Mouse (Mus musculus): ENCODE results near the gene Adrm1.
A peak's percentile ranks its signal among the peaks of the same experiment; 100 is the strongest.

Gene Adrm1

DNA sequence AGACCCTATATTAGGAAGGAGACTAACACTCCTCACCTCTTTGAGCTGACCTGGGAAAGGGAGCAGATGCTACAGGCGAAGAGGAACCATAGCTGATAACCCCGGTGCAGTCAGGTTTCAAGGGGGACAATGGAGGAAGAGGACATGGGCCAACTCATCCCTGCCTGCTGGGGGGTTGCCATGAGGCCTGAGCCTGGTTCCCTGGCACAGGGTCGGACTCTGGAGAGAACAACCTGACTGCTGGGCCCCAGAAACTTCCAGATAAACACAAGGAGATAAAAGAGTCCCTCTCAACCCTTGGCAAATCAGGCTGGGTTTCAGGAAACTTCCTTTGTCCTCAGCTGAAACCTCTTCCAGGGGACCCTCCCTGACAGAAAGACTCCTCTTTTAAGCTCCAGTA, 47.0 kb downstream of the Adrm1 start:
- H3K9me3 ChIP-seq (ENCODE audit: low read length) = no peaks in the 10 kb centered on the region
- peaks cover 98% of the 10 kb centered on the region for H3K4me1 ChIP-seq (replicated peaks; ENCODE audit: low read depth, low read length)
- H3K27me3 ChIP-seq (ENCODE audit: insufficient read depth, low read length) = no peaks in the 10 kb centered on the region; the same call in 1 of the 2 replicates
- TF ChIP-seq NANOG (IDR thresholded peaks at IDR 0.05; ENCODE audit: borderline replicate concordance, low read length) (no peak), CTCF (conservative IDR thresholded peaks at IDR 0.05; ENCODE audit: low read length) (no peak), POU5F1 (IDR thresholded peaks at IDR 0.05; ENCODE audit: borderline replicate concordance, low read length) (no peak)
- peak overlapping the region; percentile 96; the same call in 1 of the 2 replicates for H3K4me3 ChIP-seq (replicated peaks; ENCODE audit: low read length)
- peaks cover 92% of the 10 kb centered on the region for H3K36me3 ChIP-seq (ENCODE audit: insufficient read depth, low read length)

DNA sequence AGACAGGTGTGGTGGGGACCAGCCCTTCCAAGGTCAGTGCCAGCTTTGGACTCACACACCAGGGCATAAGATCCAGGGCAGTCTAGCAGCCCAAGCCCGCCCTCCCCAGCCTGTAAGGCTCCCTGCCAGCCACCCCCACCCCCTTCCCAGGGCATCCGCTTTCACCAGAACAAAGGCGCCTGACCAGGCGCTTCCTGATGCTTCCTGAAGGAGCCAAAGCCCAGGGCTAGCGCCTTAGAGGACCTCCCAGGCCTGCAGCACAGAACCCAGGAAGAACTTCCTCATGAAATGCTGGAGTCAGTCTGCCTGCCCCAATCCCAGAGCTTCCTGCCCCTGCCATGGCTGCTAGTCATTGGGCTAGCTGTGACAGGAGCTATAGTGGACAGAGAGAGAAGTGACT, 47.4 kb downstream of the Adrm1 start:
- peaks cover 100% of the 10 kb centered on the region for H3K4me1 ChIP-seq (replicated peaks; ENCODE audit: low read depth, low read length)
- TF ChIP-seq POU5F1 (IDR thresholded peaks at IDR 0.05; ENCODE audit: borderline replicate concordance, low read length) (no peak), CTCF (conservative IDR thresholded peaks at IDR 0.05; ENCODE audit: low read length) (no peak), NANOG (IDR thresholded peaks at IDR 0.05; ENCODE audit: borderline replicate concordance, low read length) (no peak)
- peaks cover 92% of the 10 kb centered on the region for H3K36me3 ChIP-seq (ENCODE audit: insufficient read depth, low read length)
- H3K27me3 ChIP-seq (ENCODE audit: insufficient read depth, low read length) = no peaks in the 10 kb centered on the region; the same call in 1 of the 2 replicates
- peak overlapping the region; percentile 96 for H3K4me3 ChIP-seq (replicated peaks; ENCODE audit: low read length)
- H3K9me3 ChIP-seq (ENCODE audit: low read length) = no peaks in the 10 kb centered on the region

DNA sequence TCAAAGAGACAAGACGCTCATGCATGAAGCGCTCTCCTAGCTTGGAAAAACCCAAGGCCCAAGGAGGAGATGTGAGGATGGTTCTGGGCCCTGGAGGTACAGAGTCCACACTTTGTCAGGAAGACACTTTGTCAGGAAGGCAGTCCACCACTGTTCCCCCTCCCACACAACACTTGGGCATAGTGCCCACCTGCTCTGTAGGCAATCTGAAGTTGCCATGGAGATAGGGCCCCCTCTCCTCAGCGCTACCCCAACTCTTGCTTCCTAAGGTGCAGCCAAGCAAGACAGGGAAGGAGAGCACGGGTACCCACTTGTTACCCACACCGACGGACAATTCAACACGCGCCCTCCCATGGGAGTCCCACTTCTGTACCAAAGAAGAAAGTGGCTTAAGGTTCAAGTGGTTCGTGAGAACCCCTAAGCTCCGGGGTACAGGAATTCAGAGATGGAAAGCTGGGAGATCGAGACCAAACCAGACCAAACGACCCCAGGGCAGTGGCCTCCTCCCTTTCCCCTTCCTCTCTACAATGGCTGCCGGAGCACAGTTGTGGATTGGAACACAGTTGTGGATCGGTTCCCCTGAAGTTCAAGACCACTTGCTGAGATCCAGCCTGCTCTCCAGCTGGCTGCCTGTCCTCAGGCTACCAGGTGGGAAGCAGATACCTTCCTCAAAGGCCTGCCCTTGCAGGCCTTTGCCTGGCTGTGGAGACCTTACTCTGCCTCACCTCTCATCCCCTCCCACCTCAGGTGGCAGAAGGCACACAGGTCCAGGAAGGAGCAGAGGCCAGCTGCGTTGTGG, 48.1 kb downstream of the Adrm1 start:
- Histone ChIP-seq H3K27me3 (ENCODE audit: insufficient read depth, low read length) (no peaks in the 10 kb centered on the region; the same call in 1 of the 2 replicates), H3K4me1 (replicated peaks; ENCODE audit: low read depth, low read length) (peaks cover 100% of the 10 kb centered on the region), H3K9me3 (ENCODE audit: low read length) (no peaks in the 10 kb centered on the region), H3K36me3 (ENCODE audit: insufficient read depth, low read length) (peaks cover 87% of the 10 kb centered on the region), H3K4me3 (replicated peaks; ENCODE audit: low read length) (peak overlapping the region; percentile 96)
- TF ChIP-seq POU5F1 (IDR thresholded peaks at IDR 0.05; ENCODE audit: borderline replicate concordance, low read length) = no peak
- TF ChIP-seq CTCF (conservative IDR thresholded peaks at IDR 0.05; ENCODE audit: low read length) = no peak
- TF ChIP-seq NANOG (IDR thresholded peaks at IDR 0.05; ENCODE audit: borderline replicate concordance, low read length) = no peak

DNA sequence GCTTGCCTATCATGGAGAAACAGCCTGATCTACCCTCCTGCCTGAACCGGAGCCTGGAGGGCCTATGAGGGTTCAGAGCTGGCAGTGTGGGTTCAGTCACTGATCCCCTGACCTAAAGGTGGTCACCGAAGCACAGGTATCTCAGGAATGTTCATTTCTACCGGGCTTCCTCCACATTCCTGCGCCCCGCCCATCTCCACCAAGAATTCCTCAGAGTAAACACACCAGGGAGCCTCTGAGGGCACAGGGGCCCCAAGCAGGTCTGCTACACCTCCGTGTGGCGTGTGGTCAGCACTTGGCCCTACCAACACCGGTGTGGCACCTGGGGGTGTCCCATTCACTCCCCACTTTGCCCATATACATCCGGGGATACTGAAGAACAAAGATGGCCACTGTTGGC, 48.9 kb downstream of the Adrm1 start:
- Histone ChIP-seq H3K4me1 (replicated peaks; ENCODE audit: low read depth, low read length) (peaks cover 98% of the 10 kb centered on the region), H3K36me3 (ENCODE audit: insufficient read depth, low read length) (peaks cover 79% of the 10 kb centered on the region), H3K4me3 (replicated peaks; ENCODE audit: low read length) (peak overlapping the region; percentile 96), H3K27me3 (ENCODE audit: insufficient read depth, low read length) (no peaks in the 10 kb centered on the region; the same call in 1 of the 2 replicates), H3K9me3 (ENCODE audit: low read length) (no peaks in the 10 kb centered on the region)
- TF ChIP-seq POU5F1 (IDR thresholded peaks at IDR 0.05; ENCODE audit: borderline replicate concordance, low read length) = no peak
- no peak for TF ChIP-seq NANOG (IDR thresholded peaks at IDR 0.05; ENCODE audit: borderline replicate concordance, low read length)
- no peak for TF ChIP-seq CTCF (conservative IDR thresholded peaks at IDR 0.05; ENCODE audit: low read length)

DNA sequence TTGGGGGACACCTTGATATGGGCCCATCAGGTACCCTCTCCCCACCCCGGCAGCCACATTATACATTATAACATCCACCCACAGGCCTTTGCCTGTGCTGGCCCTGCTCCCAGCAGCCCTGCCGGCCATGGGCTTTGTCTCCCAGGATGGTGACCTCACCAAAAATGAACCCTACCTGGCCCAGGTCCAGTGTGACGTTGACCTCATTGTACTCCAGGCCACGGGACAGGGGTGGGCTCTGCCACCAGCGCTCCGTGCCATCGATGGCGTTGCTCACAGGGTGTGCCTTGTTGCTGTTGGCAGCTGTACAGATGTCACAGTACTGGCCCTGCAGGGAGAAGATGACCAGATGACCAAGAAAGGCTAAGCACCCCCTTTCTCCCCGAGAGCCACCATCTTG, 49.8 kb downstream of the Adrm1 start:
- peaks cover 70% of the 10 kb centered on the region for H3K36me3 ChIP-seq (ENCODE audit: insufficient read depth, low read length)
- peaks cover 89% of the 10 kb centered on the region for H3K4me1 ChIP-seq (replicated peaks; ENCODE audit: low read depth, low read length)
- peak overlapping the region; percentile 96 for H3K4me3 ChIP-seq (replicated peaks; ENCODE audit: low read length)
- H3K27me3 ChIP-seq (ENCODE audit: insufficient read depth, low read length) = no peaks in the 10 kb centered on the region; the same call in 1 of the 2 replicates
- no peaks in the 10 kb centered on the region for H3K9me3 ChIP-seq (ENCODE audit: low read length)
- TF ChIP-seq CTCF (conservative IDR thresholded peaks at IDR 0.05; ENCODE audit: low read length) = no peak
- TF ChIP-seq NANOG (IDR thresholded peaks at IDR 0.05; ENCODE audit: borderline replicate concordance, low read length) = no peak
- no peak for TF ChIP-seq POU5F1 (IDR thresholded peaks at IDR 0.05; ENCODE audit: borderline replicate concordance, low read length)

DNA sequence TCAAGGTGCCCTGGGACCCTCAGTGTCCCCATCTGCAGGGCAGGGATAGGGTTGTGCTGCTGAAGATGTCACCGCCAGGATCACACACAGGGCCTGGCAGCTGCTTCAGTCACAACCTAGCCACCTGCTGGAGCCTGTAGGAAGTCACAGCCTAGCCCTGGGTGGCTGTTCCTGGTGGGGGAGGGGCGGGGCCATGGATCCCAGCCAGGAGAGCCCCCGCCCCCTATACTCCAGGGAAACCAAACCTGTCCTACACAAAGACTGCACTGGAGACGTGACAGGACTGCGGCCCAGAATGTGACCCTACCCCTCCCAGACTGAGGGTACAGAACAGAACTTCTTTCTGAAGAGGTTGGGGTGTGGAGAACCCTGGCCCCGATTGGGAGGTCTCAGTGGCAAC, 51.0 kb downstream of the Adrm1 start:
- Histone ChIP-seq H3K36me3 (ENCODE audit: insufficient read depth, low read length) (peaks cover 61% of the 10 kb centered on the region), H3K9me3 (ENCODE audit: low read length) (no peaks in the 10 kb centered on the region), H3K4me3 (replicated peaks; ENCODE audit: low read length) (peak overlapping the region; percentile 96), H3K27me3 (ENCODE audit: insufficient read depth, low read length) (no peaks in the 10 kb centered on the region; the same call in 1 of the 2 replicates), H3K4me1 (replicated peaks; ENCODE audit: low read depth, low read length) (peaks cover 88% of the 10 kb centered on the region)
- no peak for TF ChIP-seq NANOG (IDR thresholded peaks at IDR 0.05; ENCODE audit: borderline replicate concordance, low read length)
- peak; percentile 35; the same call in 1 of the 2 replicates for TF ChIP-seq CTCF (conservative IDR thresholded peaks at IDR 0.05; ENCODE audit: low read length)
- no peak for TF ChIP-seq POU5F1 (IDR thresholded peaks at IDR 0.05; ENCODE audit: borderline replicate concordance, low read length)

DNA sequence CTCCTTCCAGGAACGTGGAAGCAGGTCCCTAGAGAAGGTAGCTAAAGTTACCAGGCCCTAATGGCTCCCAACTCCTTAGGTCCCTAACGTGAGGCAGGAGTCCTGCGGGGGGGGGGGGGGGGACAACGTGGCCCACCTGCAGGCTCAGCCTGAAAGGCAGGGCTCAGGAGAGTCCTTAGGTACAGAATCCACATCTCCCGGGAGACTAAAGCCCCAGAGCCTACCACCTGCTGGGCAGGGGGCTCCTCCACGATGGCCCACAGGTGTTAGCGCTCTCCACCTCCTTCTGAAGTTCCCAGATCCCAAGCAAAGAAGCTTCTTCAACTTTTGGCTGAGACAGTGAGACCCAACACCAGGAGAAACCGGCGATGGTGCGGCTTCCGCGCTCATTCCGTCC, 53.4 kb downstream of the Adrm1 start:
- peaks cover 88% of the 10 kb centered on the region for H3K4me1 ChIP-seq (replicated peaks; ENCODE audit: low read depth, low read length)
- peaks cover 37% of the 10 kb centered on the region for H3K36me3 ChIP-seq (ENCODE audit: insufficient read depth, low read length)
- peaks cover 13% of the 10 kb centered on the region; the same call in 1 of the 2 replicates for H3K27me3 ChIP-seq (ENCODE audit: insufficient read depth, low read length)
- H3K9me3 ChIP-seq (ENCODE audit: low read length) = no peaks in the 10 kb centered on the region
- peak overlapping the region; percentile 96 for H3K4me3 ChIP-seq (replicated peaks; ENCODE audit: low read length)
- TF ChIP-seq POU5F1 (IDR thresholded peaks at IDR 0.05; ENCODE audit: borderline replicate concordance, low read length) = no peak
- no peak for TF ChIP-seq NANOG (IDR thresholded peaks at IDR 0.05; ENCODE audit: borderline replicate concordance, low read length)
- no peak for TF ChIP-seq CTCF (conservative IDR thresholded peaks at IDR 0.05; ENCODE audit: low read length)

DNA sequence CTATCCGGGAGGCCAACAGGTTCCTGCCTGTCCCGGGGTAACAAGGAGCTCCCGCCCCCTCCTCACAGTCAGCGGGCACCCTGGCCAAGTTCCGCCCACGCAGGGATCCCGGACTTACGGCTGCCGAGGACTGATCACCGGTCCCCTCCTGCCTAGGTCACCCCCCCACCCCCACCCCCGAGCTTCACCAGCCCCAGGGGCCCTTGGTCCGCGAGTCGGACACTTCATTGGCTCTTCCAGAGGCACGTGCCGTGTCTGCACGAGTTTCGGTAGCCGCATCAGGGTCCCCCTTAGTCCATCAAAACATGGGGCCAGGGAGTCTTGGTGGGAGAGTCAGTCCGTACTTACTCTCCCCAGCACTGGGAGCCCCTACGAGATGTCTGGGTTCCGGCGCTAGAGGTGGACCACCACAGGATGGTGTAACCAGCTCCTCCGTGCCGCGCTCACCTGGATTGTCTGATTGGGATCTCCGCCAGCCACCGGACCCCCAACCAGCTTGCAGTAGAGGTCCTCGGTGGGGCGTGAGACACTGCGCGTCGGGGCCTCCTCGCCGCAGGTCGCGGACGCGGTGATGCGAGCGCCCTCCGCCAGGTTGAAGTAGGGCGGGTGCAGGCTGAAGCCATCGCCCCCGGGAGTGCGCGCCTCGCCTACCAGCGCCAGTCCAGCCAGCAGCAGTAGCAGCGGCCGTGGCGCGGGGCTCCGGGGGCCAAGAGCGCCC, 53.9 kb downstream of the Adrm1 start:
- peak overlapping the region; percentile 96 for H3K4me3 ChIP-seq (replicated peaks; ENCODE audit: low read length)
- peaks cover 13% of the 10 kb centered on the region; the same call in 1 of the 2 replicates for H3K27me3 ChIP-seq (ENCODE audit: insufficient read depth, low read length)
- TF ChIP-seq NANOG (IDR thresholded peaks at IDR 0.05; ENCODE audit: borderline replicate concordance, low read length) = no peak
- no peak for TF ChIP-seq CTCF (conservative IDR thresholded peaks at IDR 0.05; ENCODE audit: low read length)
- TF ChIP-seq POU5F1 (IDR thresholded peaks at IDR 0.05; ENCODE audit: borderline replicate concordance, low read length) = no peak
- H3K9me3 ChIP-seq (ENCODE audit: low read length) = no peaks in the 10 kb centered on the region
- H3K4me1 ChIP-seq (replicated peaks; ENCODE audit: low read depth, low read length) = peaks cover 88% of the 10 kb centered on the region
- H3K36me3 ChIP-seq (ENCODE audit: insufficient read depth, low read length) = peaks cover 31% of the 10 kb centered on the region

Data from E14TG2a.4 (cell line).